Mouse (Mus musculus) frontal cortex, postnatal 10 days (tissue): ENCODE data around the gene Uqcc3.
A peak's percentile ranks its signal among the peaks of the same experiment; 100 is the strongest.
"Not testable (repeated sequence)": the region's sequence is repeated elsewhere in the genome, so short reads cannot be mapped to it uniquely, and the experiment has no call there.

Experiments
- DNase-seq, 2 experiments: peaks; one replicate each; pipeline ENCODE4 v3.0.0; 2022; ENCODE audit warnings: low spot score in 2 of 2, mixed read lengths in 1 of 2

Uqcc3 gene

GRCm38 (mm10) chr19:8895397-8895960 is 14.8 kb upstream of the Uqcc3 start:
- DNase-seq: no peak

GRCm38 (mm10) chr19:8892829-8893766 is 12.4 kb upstream of the Uqcc3 start, which contains the start of gene Ints5:
TSS of gene Ints5 (plus strand) at chr19:8893005.
- DNase-seq: peak; percentile 73 to 81

GRCm38 (mm10) chr19:8888511-8889385 is 8.0 kb upstream of the Uqcc3 start, which contains the start of the genes 1810009A15Rik and Gm49416:
TSS of gene 1810009A15Rik (plus strand) at chr19:8888853.
TSS of gene Gm49416 (plus strand) at chr19:8888926.
- DNase-seq: peak; percentile 89 to 93

- no peak for DNase-seq
These were observed 7.1 kb upstream of the Uqcc3 start for GRCm38 (mm10) chr19:8887585-8888463.

GRCm38 (mm10) chr19:8886916-8887584 is 6.3 kb upstream of the Uqcc3 start:
- DNase-seq: no peak

GRCm38 (mm10) chr19:8883616-8884015 is 2.9 kb upstream of the Uqcc3 start, which contains the start of the genes Lbhd1 and Gm49403:
TSS of gene Lbhd1 (plus strand) at chr19:8883732.
TSS of gene Gm49403 (plus strand) at chr19:8883930.
- DNase-seq: no peak

- no peak for DNase-seq
These were observed 290 bp upstream of the Uqcc3 start for GRCm38 (mm10) chr19:8881034-8881392.

GRCm38 (mm10) chr19:8875031-8875430 is 5.7 kb downstream of the Uqcc3 start:
- no peak for DNase-seq

- DNase-seq: no peak
These were observed 8.4 kb downstream of the Uqcc3 start for GRCm38 (mm10) chr19:8872266-8872840.

GRCm38 (mm10) chr19:8871267-8872186 is 9.2 kb downstream of the Uqcc3 start, which contains the start of gene Ubxn1:
TSS of gene Ubxn1 (plus strand) at chr19:8871496.
- DNase-seq: peak; percentile 97 to 98

- no peak for DNase-seq
These were observed 9.9 kb downstream of the Uqcc3 start for GRCm38 (mm10) chr19:8870838-8871237.

GRCm38 (mm10) chr19:8870381-8870780 is 10.3 kb downstream of the Uqcc3 start:
- not testable (repeated sequence) for DNase-seq

- DNase-seq: no peak
These were observed 16.5 kb downstream of the Uqcc3 start for GRCm38 (mm10) chr19:8864265-8864664.

- DNase-seq: no peak
These were observed 21.7 kb downstream of the Uqcc3 start for GRCm38 (mm10) chr19:8859018-8859417.

GRCm38 (mm10) chr19:8857689-8858088 is 23.0 kb downstream of the Uqcc3 start:
- DNase-seq: no peak

- no peak for DNase-seq
These were observed 27.6 kb downstream of the Uqcc3 start for GRCm38 (mm10) chr19:8853117-8853516.

- no peak for DNase-seq
These were observed 28.3 kb downstream of the Uqcc3 start for GRCm38 (mm10) chr19:8852236-8852928.

GRCm38 (mm10) chr19:8851639-8852038 is 29.1 kb downstream of the Uqcc3 start:
- DNase-seq: no peak
